Mouse (Mus musculus) forebrain, embryonic 10.5 days (tissue): ENCODE data around the gene Card14. TPM values are rescaled to one million over a fixed set of nuclear protein-coding genes. Genes with fewer than 3 reads are reported as not detected.

Source experiments
- DNase-seq: peaks from one replicate; pipeline ENCODE4 v3.0.0-alpha.2; 2017; ENCODE audit warnings: low spot score; ENCODE audit errors: extremely low spot score
- H3K27ac ChIP-seq: fragments of 300-500 bp; sonication (generic); 2 replicates; pipeline ENCODE4 v1.5.1; 2016; ENCODE audit warnings: mild to moderate bottlenecking
- H3K27me3 ChIP-seq: fragments of 300-500 bp; sonication (generic); 2 replicates; pipeline ENCODE4 v1.6.1; 2016; ENCODE audit warnings: mild to moderate bottlenecking; ENCODE audit not compliant: poor library complexity, severe bottlenecking
- H3K36me3 ChIP-seq: fragments of 300-500 bp; sonication (generic); replicated peaks from 2 replicates; pipeline ENCODE4 v1.6.1; 2016; ENCODE audit warnings: mild to moderate bottlenecking, moderate library complexity
- H3K4me1 ChIP-seq: fragments of 300-500 bp; sonication (generic); 2 replicates; pipeline ENCODE4 v1.6.1; 2016
- H3K4me3 ChIP-seq: fragments of 300-500 bp; sonication (generic); 2 replicates; pipeline ENCODE4 v1.5.1; 2016; ENCODE audit warnings: mild to moderate bottlenecking, moderate library complexity
- H3K9me3 ChIP-seq: fragments of 300-500 bp; sonication (generic); 2 replicates; pipeline ENCODE4 v1.6.1; 2016; ENCODE audit warnings: mild to moderate bottlenecking, moderate library complexity
- WGBS: fragments of 180-500 bp; shearing (Covaris S2); methylation state at CpG from one replicate; pipeline ENCODE4 v1.1.7; 2016; 5-methylcytosine and 5-hydroxymethylcytosine counted together
- polyA plus RNA-seq: library from polyadenylated mRNA; unstranded; fragments of >200 nt; fragmentation: Nextera tagmentation; extraction: Ambion mirVana; gene quantifications from 2 replicates; pipeline ENCODE4 v1.2.1, GENCODE M21; 2016

Gene Card14
- polyA plus RNA-seq, 1 experiment from 2014 or later, result not detected

- Histone ChIP-seq H3K36me3 (peaks cover 33% of the 10 kb centered on the region), H3K27ac (no peak overlapping the region), H3K4me1 (0 out of 2 replicates have a peak, but pooled peaks cover 4% of the 10 kb centered on the region), H3K9me3 (no peaks in the 10 kb centered on the region), H3K4me3 (no peak overlapping the region), H3K27me3 (no peaks in the 10 kb centered on the region)
- no peak for DNase-seq
- WGBS, result 91% methylated on average over 4 of the region's 4 CpGs
Measured at GRCm38 (mm10) chr11:119347125-119347524, 39.6 kb downstream of the Card14 start.

GRCm38 (mm10) chr11:119352113-119352512 is 44.5 kb downstream of the Card14 start:
- DNase-seq, result no peak
- no peak overlapping the region for H3K4me3 ChIP-seq
- H3K9me3 ChIP-seq, result no peaks in the 10 kb centered on the region
- 85% methylated on average over 7 of the region's 7 CpGs for WGBS
- no peaks in the 10 kb centered on the region for H3K27me3 ChIP-seq
- H3K27ac ChIP-seq, result no peak overlapping the region
- peaks cover 31% of the 10 kb centered on the region for H3K4me1 ChIP-seq
- H3K36me3 ChIP-seq, result peaks cover 17% of the 10 kb centered on the region

- Histone ChIP-seq H3K4me3 (no peak overlapping the region), H3K27ac (no peak overlapping the region), H3K36me3 (peaks cover 21% of the 10 kb centered on the region), H3K27me3 (no peaks in the 10 kb centered on the region), H3K4me1 (peaks cover 31% of the 10 kb centered on the region), H3K9me3 (no peaks in the 10 kb centered on the region)
- 89% methylated on average over 4 of the region's 4 CpGs for WGBS
- DNase-seq, result no peak
Measured at GRCm38 (mm10) chr11:119353946-119354345, 46.4 kb downstream of the Card14 start.

GRCm38 (mm10) chr11:119354798-119355442 is 47.4 kb downstream of the Card14 start:
- H3K4me1 ChIP-seq, result peaks cover 31% of the 10 kb centered on the region
- WGBS, result 7% methylated on average over 23 of the region's 23 CpGs
- peak overlapping the region; percentile 90 for H3K27ac ChIP-seq
- DNase-seq, result no peak
- H3K27me3 ChIP-seq, result no peaks in the 10 kb centered on the region
- H3K9me3 ChIP-seq, result no peaks in the 10 kb centered on the region
- H3K36me3 ChIP-seq, result peaks cover 25% of the 10 kb centered on the region
- H3K4me3 ChIP-seq, result peak overlapping the region; percentile 89

GRCm38 (mm10) chr11:119355443-119356385 is 48.1 kb downstream of the Card14 start, which contains the start of the genes Sgsh and Slc26a11:
TSS of gene Sgsh (minus strand) at chr11:119355536.
TSS of gene Slc26a11 (plus strand) at chr11:119355557.
- WGBS, result 4% methylated on average over 40 of the region's 40 CpGs
- DNase-seq, result peak; percentile 88
- H3K27ac ChIP-seq, result peak within 1 kb of the TSS; percentile 90

GRCm38 (mm10) chr11:119359089-119359488 is 51.5 kb downstream of the Card14 start:
- 84% methylated on average over 10 of the region's 10 CpGs for WGBS
- Histone ChIP-seq H3K36me3 (peaks cover 44% of the 10 kb centered on the region), H3K9me3 (no peaks in the 10 kb centered on the region)

More at GRCm38 (mm10) chr11:119355443-119356385, 48.1 kb downstream of the Card14 start, which contains the start of the genes Sgsh and Slc26a11:
- no peaks in the 10 kb centered on the region for H3K9me3 ChIP-seq
- no peaks in the 10 kb centered on the region for H3K27me3 ChIP-seq
- peaks cover 28% of the 10 kb centered on the region for H3K36me3 ChIP-seq
- peaks cover 31% of the 10 kb centered on the region for H3K4me1 ChIP-seq
- H3K4me3 ChIP-seq, result peak within 1 kb of the TSS; percentile 89

GRCm38 (mm10) chr11:119362769-119363533 is 55.4 kb downstream of the Card14 start:
- DNase-seq, result peak; percentile 49
- H3K27ac ChIP-seq, result peak overlapping the region; percentile 87
- 33% methylated on average over 11 of the region's 11 CpGs for WGBS
- H3K4me3 ChIP-seq, result peak overlapping the region; percentile 44
- no peaks in the 10 kb centered on the region for H3K27me3 ChIP-seq
- H3K4me1 ChIP-seq, result peaks cover 21% of the 10 kb centered on the region
- peaks cover 72% of the 10 kb centered on the region for H3K36me3 ChIP-seq
- no peaks in the 10 kb centered on the region for H3K9me3 ChIP-seq

More at GRCm38 (mm10) chr11:119359089-119359488, 51.5 kb downstream of the Card14 start:
- H3K4me3 ChIP-seq, result no peak overlapping the region
- peaks cover 47% of the 10 kb centered on the region for H3K4me1 ChIP-seq
- H3K27ac ChIP-seq, result no peak overlapping the region
- no peak for DNase-seq
- H3K27me3 ChIP-seq, result no peaks in the 10 kb centered on the region

- Histone ChIP-seq H3K36me3 (peaks cover 71% of the 10 kb centered on the region), H3K4me1 (peaks cover 21% of the 10 kb centered on the region), H3K4me3 (peak overlapping the region; percentile 44), H3K9me3 (no peaks in the 10 kb centered on the region), H3K27me3 (no peaks in the 10 kb centered on the region), H3K27ac (peak overlapping the region; percentile 87)
- DNase-seq, result peak; percentile 80
- 31% methylated on average over 11 of the region's 11 CpGs for WGBS
Measured at GRCm38 (mm10) chr11:119363534-119364145, 56.1 kb downstream of the Card14 start.

GRCm38 (mm10) chr11:119375425-119375824 is 67.9 kb downstream of the Card14 start:
- Histone ChIP-seq H3K27me3 (no peaks in the 10 kb centered on the region), H3K9me3 (no peaks in the 10 kb centered on the region), H3K4me1 (no peaks in the 10 kb centered on the region), H3K27ac (no peak overlapping the region), H3K36me3 (peaks cover 58% of the 10 kb centered on the region), H3K4me3 (no peak overlapping the region)
- WGBS, result 83% methylated on average over 6 of the region's 6 CpGs
- DNase-seq, result no peak

- no peak overlapping the region for H3K27ac ChIP-seq
- no peaks in the 10 kb centered on the region for H3K27me3 ChIP-seq
- H3K4me1 ChIP-seq, result 0 out of 2 replicates have a peak, but pooled peaks cover 4% of the 10 kb centered on the region
- H3K9me3 ChIP-seq, result no peaks in the 10 kb centered on the region
- no peak for DNase-seq
- peaks cover 59% of the 10 kb centered on the region for H3K36me3 ChIP-seq
- 92% methylated on average over 11 of the region's 11 CpGs for WGBS
- no peak overlapping the region for H3K4me3 ChIP-seq
Measured at GRCm38 (mm10) chr11:119377326-119377725, 69.8 kb downstream of the Card14 start.

- DNase-seq, result no peak
- H3K27ac ChIP-seq, result no peak overlapping the region
- peaks cover 59% of the 10 kb centered on the region for H3K36me3 ChIP-seq
- H3K4me3 ChIP-seq, result no peak overlapping the region
- WGBS, result 93% methylated on average over 1 of the region's 1 CpGs
- H3K27me3 ChIP-seq, result no peaks in the 10 kb centered on the region
- H3K9me3 ChIP-seq, result no peaks in the 10 kb centered on the region
- H3K4me1 ChIP-seq, result 0 out of 2 replicates have a peak, but pooled peaks cover 4% of the 10 kb centered on the region
Measured at GRCm38 (mm10) chr11:119378551-119378950, 71.0 kb downstream of the Card14 start.
